Mouse (Mus musculus) monocyte, adult 2 months (primary cell): ENCODE data around the gene Pcgf3.
"Not testable (repeated sequence)": the region's sequence is repeated elsewhere in the genome, so short reads cannot be mapped to it uniquely, and the experiment has no call there.

ENCODE experiments used
- DNase-seq, 2 experiments: peaks; one replicate each; pipeline ENCODE4 v3.0.0; 2022; ENCODE audit warnings: low spot score in 2 of 2, low read depth in 1 of 2

The Pcgf3 gene

DNA sequence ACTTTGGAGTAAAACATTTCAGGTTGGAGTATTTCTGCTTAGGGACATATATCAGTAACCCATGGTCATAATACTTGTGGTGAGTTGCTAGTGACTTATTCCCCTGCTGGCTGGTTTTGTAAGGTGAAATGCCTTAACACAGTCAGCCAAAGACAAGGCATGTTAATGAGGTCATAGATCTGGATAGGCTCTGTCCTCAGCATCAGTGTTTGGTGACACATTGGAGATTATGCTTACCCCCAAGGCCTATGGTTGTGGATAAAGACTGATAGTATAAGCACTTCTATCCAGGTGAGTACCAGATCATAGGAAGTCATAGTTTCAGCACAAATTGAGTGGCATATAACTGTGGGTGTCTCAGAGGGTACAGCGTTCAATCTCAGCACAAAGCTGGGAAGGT is 5.6 kb downstream of the Pcgf3 start:
- no peak for DNase-seq

DNA sequence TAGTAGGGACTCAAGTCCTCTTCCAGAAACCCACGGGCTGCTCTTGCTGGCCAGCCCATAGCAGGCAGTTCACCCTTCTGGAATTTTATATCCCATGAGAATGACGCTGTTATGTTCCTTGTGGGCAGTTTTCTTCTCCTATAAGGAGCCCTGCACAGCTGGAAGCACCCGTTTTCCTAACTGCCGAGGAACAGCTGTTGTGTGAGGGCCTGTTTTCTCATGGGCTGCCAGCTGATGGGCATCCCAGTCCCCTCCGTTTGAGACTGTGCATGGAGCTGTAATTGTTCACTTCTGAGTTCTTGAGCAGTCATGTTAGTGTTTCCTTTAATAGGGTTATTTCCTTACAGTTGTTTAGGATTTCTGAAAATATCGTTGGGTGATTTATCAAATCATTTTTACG is 8.6 kb downstream of the Pcgf3 start:
- no peak for DNase-seq

DNA sequence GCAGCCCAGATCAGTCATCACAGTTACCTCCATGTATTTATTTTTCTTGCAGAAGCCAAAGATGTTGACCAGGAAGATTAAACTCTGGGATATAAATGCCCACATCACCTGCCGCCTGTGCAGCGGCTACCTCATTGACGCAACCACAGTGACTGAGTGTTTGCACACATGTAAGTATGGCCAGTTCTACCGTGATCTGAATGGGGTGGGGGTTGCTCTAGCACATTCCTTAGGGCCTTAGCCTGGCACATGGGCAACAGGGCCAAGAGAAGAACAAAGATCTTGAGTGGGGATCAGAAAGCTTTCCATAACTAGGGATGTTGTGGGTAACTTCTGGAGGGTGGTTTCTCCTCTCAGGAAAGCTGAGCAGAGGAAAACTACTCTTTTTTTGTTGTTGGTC is 12.7 kb downstream of the Pcgf3 start:
- no peak for DNase-seq

DNA sequence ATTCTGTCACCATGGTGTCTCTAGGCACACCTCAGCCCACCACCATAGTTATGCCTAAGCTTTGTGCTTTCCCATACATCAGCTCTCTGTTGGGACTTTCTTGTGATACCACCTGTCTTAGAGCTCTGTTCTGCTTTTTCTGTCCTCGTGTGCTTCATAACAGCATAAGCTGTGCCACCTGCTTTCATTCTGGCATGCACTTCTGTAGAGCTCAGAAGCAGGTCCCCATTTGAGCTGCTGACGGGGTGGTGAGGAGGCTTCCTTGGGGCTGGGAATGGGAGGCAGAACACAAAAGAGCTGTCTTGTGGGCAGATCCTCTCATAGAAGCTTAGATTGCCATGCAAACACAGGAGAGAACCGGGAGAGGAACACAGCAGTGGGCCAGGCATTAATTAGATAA is 14.9 kb downstream of the Pcgf3 start:
- DNase-seq = no peak

DNA sequence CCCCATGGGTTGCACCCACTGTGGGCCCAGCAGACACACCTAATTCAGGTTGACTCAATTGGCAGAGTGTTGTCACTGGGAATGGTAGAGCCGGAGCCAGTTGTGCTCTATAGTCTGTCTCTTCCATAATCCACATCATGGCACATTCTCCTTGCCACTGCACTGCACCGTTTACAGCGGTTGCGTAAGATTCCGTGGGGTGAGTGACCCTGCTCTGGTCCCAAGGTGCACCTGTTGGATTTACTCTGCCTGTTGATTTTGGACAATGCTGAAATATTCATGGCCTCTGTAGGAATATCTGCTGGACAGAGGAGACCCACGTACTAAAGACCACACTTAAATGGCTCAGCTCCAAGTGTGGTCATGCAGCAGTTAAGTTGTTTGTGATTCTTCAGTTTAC is 22.0 kb downstream of the Pcgf3 start:
- no peak for DNase-seq

DNA sequence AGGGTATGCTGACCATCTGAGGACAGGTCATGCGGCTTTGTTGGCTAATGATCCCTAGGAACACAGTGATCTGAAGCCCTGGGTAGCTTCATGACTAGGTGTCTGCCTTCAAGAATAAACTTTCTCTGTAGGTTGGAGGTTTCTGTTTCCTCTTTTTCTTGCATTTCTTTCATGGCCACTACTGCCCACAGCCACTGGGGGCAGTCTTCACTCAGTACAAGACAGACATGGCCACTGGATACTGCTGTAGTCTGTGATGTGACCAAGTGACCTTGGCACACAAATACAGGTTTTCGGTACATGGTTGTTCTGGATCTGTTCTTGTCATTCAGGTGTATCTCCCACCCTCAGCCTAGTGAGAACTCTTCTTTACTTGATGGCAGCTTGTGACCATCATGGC is 24.2 kb downstream of the Pcgf3 start:
- DNase-seq = peak; percentile 12 to 16

DNA sequence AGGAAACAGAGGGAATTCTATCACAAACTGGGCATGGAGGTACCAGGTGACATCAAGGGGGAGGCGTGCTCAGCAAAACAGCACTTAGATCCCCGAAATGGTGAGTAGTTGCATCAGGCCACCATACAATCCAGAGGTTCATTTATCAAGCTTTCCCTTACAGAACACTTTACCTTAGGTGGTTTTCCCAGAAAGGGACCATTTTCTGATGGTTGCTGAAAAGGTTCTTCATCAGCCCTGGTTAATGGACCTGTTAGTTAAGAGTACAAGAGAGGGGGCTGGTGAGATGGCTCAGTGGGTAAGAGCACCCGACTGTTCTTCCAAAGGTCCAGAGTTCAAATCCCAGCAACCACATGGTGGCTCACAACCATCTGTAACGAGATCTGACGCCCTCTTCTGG is 25.1 kb downstream of the Pcgf3 start:
- not testable (repeated sequence) for DNase-seq

DNA sequence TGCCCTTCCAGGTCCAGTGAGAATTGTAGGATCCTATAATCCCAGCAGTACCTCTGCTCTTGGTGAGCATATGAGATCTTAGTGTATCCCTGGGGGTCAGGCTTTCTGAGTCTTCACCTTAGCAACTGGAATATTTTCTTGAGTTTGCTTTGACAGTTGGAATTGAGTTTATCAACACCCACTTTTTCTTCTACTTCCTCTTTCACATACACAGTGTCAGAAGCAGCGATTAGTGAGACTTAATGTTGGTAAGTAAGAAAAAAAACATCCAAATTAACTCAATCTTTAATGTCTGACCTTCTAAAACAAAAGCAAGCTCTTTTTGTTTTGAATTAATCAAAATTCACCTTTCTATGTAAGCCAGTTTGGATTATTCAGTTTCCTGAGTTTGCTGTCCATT is 40.5 kb downstream of the Pcgf3 start:
- DNase-seq = no peak

DNA sequence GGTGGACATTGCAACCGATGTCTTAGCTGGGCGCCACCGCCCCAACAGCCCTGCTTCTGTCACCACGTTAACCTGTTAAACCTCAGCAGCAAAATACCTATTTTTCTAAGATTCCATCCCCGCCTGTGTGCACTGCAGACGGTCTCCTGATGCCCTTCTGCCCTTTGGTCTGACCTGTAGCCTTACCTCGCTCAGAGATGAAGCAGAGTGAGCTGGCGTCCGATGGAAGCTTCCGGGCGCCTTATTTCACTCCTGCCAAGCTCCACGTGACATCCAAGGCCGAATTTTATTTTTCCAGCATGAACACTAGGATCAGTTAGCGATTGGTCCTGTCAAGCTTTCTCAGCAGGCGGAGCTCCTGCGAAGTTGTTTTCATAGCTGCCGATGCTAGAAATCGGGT is 41.3 kb downstream of the Pcgf3 start:
- DNase-seq = no peak

DNA sequence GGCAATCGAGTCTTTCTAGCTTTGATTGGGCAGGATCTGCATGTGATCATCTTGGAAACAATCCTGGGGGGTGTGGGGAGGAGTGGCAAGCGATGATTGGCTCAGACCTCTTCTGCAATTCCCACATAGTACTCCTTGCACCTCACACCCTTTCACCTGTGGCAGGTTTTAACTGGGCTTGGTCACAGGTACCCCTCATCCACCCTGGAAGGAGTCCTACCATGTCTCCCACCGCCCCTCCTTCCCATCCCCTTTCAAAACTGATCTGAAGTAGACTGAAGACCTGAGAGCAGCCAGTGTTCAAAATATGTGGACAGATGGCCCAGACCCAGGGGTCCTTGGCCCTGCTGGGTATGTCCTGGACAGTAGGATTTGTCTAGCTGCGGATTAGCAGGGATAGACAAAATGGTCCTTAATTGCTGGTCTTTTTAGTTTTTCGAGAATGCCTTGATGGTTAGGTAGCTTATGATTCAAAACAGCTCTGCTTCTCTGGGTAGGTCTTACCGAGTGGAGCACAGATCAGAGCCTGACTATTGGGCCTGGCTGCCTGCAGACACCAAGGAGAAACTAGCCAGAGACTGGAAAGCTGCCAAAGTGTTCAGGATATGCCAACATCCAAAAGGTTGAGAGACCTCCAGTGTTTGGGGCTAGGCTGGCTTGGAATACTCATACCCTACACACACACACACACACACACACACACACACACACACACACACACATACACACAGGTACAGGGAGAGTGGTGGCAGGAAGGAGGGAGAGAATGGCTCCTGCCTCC is 54.7 kb downstream of the Pcgf3 start:
- no peak for DNase-seq

DNA sequence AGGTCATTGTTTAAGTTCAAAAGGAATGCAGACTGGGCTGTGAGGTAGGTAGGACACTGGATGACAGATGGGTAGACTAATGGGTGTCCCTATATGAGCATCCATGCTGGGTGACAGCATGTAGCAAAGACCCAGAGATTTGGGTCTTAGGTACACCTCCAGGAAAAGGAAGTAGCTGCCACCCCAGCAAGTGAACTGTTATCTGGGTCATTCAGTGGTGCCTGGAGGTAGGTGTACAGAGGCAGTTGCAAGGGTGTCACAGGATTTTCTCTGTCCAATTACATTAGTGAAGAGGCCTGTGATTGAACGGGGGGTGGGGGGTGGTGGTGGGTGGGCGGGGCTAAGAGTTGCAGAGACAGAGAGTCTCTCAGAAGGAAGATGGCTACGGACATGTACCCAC is 55.6 kb downstream of the Pcgf3 start:
- DNase-seq = no peak

DNA sequence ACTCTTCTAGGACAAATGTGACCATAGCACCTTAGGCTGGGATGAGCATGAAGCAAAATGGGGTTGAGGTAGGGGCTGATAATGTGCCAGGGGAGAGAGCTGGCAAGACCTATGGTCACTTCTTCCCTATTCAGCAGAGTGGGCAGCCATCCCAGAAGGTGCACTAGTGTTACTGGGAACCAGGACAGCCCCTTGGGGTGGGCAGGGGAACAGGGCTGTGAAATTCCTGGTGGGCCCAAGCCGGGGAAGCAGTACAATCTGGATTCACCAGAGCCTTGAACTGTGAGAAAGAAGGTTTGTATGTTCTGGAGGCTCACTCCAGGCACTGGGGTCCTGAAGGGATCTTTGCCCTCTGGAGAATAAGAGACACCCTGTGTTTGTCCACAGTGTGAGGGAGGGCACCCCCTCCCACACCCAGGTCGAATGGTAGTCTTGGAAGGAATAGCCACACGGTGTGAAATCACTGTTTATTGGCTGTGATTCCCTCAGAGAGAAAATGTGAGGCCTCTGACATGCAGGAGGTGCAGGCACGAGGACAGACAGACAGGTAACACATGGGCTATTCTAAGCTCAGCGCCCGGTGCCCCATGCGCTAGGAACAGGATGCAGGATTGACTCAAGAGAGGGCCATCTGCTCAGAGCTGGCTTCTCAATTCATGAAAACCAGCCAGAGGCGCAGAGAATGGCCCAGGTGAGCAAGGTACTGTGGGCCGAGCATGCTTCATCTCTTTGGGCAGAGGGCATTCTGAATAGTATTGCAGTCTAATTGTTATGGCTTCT is 57.3 kb downstream of the Pcgf3 start:
- no peak for DNase-seq

DNA sequence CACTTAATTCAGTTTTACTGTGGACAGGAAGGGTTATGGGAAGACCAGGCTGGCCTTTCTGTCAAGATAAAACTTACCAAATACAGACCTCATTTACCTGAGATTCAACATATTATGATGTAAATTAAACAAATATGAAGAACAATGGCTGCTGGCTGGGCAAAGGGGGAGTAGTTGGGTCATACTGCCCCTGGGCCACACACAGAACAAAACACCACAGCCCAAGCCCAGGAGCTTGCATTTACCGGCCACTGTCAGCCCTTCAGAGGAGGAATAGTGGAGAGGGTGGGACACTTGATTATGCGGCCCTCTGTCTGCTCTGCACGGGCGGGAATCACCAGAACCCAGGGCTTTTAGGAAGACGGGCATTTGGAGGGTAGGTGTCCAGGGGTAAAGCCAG is 57.9 kb downstream of the Pcgf3 start:
- no peak for DNase-seq

DNA sequence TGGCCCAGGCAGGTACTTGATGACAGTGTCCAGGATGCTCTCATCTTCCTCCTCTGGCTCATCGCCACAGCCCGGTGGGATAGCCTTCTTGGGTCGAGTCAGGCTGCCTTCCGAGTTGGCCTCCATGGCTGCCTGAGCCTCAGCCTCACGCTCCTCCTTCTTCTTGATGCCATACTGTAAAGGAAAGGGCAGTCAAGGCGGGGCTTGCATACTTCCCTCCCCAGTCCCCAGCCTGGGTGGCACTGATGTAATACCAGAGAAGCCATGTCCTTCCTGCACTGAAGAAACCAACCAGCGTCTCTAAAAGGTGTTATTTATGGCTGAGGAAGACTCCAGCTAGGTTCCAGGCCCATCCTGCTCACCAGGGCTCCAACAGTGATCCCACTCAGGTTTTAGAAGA is 59.1 kb downstream of the Pcgf3 start:
- no peak for DNase-seq

DNA sequence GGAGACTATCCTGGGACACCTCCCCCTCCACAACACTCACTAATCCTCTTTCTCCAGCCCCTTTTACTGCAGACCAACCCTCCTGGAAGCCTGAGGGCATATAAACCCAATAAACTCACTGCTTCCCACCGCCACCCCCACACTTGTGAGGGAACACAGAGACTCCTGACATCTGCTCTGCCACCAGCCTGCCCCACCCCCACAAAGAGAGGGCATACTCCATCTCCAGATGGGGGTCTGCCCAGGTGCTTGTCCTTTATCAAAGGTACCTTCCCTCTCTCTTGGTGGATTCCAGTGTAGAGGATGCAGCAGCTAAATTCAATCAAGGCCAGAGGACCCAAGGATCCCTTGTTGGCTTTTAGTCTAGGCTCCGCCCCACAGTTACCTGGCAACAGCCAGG is 60.0 kb downstream of the Pcgf3 start:
- no peak for DNase-seq

DNA sequence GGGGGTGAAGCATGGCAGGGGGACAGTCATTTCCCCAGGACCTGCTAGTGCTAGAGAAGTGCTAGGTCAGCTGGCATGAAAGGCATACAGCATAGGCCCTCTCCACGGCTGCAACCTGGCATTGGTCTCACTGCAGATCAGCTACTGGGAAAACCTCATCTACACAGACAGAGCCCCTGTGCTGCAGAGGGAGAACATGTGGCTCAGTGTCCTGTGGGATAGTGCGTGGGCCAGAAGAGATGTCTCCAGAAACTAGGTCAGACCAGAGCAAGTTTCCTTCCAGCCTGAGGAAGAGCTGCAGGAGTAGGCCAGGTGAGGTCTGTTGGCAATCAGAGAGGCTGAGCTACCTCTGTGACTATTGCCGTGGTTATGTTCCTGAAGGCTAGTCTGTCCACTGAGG is 60.9 kb downstream of the Pcgf3 start:
- no peak for DNase-seq

DNA sequence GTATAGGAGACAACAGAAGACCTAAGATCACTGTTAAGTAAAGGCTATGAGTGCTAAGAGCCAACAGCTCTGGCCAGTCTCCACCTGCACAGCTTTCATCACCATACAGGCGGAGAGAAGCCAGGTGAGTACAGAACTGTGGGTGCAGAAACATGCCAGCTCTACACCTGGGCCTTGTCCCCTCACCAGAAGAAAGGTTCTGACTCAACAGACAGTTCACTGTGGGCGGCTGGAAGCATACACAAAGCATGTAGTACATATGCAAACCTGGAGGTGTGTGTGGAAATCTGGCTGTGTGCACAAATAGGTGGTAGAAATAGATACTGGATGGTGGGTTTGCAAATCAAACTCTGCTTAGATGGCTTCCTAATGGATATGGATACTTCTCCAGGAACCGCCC is 61.6 kb downstream of the Pcgf3 start:
- DNase-seq = no peak

DNA sequence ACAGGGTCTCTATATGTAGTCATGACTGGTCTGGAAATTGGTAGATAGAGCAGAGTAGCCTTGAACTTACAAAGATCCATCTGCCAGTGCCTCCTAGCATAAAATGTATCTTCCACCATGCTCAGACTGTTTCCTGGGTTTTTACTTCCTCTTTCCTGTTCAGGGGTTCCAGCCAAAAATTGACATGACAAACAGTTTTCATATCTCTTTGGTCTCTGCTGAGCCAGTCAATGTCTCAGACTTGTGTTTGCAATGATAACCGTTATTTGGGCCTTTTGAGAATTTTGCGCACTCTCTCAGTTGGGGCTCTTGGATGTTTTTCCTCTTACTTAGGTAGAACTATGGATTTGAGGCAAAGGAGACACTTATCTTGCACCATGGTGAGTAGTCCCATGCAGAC is 73.2 kb downstream of the Pcgf3 start:
- DNase-seq = no peak

DNA sequence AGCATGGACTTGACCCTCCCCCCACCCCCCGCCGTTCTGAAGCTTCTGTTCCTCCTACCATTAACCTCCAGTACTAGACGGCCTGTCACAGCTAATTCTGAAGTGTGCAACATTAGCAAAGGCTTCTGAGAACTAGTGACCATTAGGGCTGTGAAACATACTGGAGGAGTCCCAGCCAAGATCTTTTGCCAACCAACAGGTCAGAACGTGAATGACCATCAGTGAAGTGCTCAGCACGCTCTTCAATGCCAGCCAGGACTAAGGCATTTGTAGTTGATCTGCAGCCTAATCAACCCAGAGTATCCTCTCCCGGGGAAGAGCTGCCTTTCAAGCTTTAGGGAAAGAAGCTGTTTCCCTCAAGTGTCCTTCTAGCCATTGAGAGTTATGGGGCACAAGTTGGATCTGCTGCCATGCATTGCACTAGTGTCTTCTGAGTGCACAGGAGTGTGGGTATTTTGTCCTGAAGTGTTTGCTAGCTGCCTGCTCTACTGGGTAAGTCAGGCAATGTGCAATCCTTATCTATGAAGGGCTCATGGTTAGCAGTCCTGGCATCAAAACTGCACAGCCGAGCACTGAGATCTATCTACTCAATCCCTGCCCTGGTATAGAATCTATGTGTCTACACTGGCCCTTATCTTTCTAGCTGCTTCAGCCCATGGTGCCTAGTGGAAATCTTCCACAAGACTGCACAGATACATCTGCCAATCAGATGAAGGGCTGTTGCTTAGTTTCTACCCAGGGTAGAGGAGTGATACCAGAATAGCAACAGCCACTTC is 82.7 kb downstream of the Pcgf3 start:
- no peak for DNase-seq

DNA sequence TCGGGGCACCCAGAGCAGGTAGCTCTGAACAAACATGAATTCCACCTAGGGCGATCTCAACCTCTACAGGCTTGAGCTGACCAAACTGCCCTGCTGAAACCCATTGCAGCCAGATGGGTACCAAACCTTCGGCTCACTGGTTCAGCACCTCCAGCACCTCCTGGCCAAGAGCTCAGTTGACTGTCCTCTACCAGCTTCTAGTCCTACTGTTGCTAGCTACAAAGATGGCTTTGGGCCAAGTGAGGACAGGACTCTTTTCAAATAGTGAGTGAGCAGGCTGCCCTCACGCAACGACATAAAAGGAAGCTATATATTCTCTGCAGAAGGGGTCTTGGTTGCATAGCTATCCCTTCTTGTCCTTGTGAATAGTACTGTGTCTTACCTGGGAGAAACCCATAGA is 86.6 kb downstream of the Pcgf3 start:
- DNase-seq = no peak

DNA sequence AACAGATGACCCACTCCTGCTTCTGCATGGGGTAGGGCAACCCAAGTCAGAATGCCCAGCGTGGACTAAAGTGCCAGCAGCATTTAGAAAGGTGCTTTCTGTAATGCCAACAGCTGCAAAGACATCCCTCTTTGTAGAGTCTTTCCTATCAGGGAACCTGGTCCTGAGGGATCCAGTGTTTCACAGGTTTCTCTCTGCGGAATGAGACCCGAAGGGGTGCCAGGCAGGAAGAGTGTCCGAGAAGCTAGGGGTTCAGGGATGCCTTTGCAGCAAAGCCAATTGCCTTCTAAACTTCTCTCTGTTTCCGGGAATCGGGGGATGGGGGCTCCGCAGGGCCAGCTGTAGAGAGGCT is 88.1 kb downstream of the Pcgf3 start:
- no peak for DNase-seq
